Mouse (Mus musculus) embryonic facial prominence, embryonic 10.5 days (tissue): ENCODE results near the gene Il1rap. TPM values are rescaled to one million over a fixed set of nuclear protein-coding genes. Genes with fewer than 3 reads are reported as not detected.

ENCODE experiments used
- polyA plus RNA-seq: library from polyadenylated mRNA; unstranded; fragments of >200 nt; fragmentation: Nextera tagmentation; extraction: Ambion mirVana; gene quantifications from 2 replicates; pipeline ENCODE4 v1.2.1, GENCODE M21; 2016

The Il1rap gene
- polyA plus RNA-seq, 1 experiment from 2014 or later = 3.0 TPM

Other genes starting within 250 kb of the Il1rap start
- gene Cldn1, start 209.9 kb upstream of the Il1rap start, polyA plus RNA-seq = 2.5 and 4.0 TPM in 2 replicates
- gene Cldn16, start 118.6 kb upstream of the Il1rap start, polyA plus RNA-seq = not detected in 2 replicates
- gene Tmem207, start 54.9 kb upstream of the Il1rap start, polyA plus RNA-seq = not detected in 2 replicates